Mouse (Mus musculus) CH12F3 (cell line): ENCODE data around the gene Kdelr3.

Source experiments
- in situ Hi-C: fragments of 300-500 bp; cut with MboI; formaldehyde crosslinking; loops from 2 replicates; pipeline ENCODE4 v1.14.3; 2020; ENCODE audit warnings: low sequenced_read_pairs

Kdelr3 gene

DNA sequence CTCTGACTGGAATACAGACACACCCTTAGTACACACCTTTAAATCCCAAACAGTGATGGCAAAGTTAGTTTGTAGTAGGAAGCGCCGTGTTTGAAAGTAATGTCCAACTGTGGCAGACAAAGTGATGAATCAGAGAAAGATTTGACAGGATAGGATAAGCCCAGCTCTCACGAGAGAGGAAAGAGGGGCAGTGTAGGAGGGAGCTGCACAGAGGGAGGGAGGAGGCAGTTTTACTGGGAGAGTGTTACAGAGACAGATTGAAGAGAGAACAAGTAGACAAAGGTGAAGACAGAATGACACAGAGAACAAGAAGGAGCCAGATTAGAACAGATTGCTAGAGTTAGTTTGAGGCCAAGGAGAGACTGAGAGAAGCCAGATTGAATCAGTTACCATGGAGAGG lies 43.4 kb downstream of the Kdelr3 start:
- in situ Hi-C loops = no loop called here

DNA sequence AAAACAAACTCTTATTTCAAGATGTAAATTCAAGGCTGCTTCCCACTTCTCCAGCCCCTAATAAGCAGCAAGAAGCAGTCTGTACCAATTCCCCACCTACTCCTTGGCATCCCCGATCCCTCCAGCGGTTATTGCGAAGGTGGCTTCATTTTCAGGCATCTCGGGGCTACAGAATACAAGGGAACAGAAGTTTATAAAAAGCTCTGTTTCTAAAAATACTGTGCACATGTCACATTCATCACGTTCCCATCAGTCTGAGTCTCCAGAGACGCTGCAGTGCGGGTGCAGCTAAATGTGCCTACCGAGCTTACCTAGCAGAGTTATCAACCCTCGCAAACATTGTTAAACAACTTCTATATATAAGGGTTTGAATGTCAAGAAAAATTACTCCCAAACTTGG lies 46.2 kb downstream of the Kdelr3 start:
- in situ Hi-C loops = no loop called here

DNA sequence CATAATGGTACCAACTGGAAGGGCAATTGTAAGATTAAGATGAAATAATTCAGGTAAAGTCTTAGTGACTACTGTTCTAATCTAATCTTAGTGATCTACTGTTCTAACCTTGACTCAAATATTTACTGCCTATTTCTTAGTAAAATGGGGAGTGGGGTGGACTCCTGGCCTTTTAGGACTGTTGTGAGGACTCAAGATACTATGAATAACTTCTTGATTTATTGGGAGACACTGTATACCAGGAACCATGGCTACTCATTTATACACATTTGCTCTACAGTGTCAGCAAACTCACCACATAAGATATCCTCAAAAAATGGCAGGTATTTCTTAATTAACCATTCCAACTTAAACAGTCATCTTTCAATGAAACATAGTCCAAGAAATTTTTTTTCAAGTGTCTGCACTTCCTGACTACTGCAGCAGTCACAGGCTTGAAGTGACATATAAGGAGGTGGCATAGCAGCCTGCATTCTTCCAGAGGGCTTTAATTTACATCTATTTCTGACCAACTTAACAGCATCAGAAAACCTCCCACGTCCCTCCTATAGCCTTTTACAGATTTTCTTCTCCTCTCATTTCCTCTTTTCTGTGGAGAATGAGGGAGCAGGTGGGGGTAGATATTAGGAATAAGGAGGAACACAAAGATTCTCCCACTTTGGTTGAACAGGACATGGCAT lies 59.5 kb downstream of the Kdelr3 start:
- in situ Hi-C loops = no loop called here

DNA sequence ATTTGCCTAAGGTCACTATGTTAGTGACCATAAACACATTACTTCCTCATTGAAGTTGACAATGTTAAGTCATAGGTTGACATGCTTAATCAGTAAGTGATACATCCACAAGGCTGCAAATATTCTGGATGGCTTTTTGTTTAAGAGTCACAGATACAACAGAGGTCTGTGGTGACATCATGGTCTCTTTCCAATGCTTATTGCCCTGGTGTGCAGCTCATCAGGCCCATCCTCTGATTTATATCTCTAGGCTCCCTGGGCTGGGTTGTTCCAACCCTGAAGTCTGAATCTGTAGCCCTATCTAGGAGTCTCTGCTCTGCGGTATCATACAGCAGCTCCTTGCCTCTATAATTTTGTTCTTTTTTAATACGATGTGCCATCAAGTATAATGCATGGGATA lies 60.7 kb downstream of the Kdelr3 start:
- in situ Hi-C loops = no loop called here
